Mouse (Mus musculus) ovary, adult 18-20 months (tissue): ENCODE results near the gene Klhl3.

Source experiments
- DNase-seq: peaks from one replicate; pipeline ENCODE4 v3.0.0; 2022; ENCODE audit warnings: low spot score, mixed read lengths

Gene Klhl3

GRCm38 (mm10) chr13:58023726-58024453 is 89.5 kb downstream of the Klhl3 start:
- no peak for DNase-seq

GRCm38 (mm10) chr13:58023001-58023560 is 90.3 kb downstream of the Klhl3 start:
- no peak for DNase-seq

- no peak for DNase-seq
Observed at GRCm38 (mm10) chr13:58020428-58020827, 93.0 kb downstream of the Klhl3 start.

GRCm38 (mm10) chr13:58017298-58017697 is 96.1 kb downstream of the Klhl3 start:
- no peak for DNase-seq

GRCm38 (mm10) chr13:58012067-58012925 is 101.1 kb downstream of the Klhl3 start:
- no peak for DNase-seq

- DNase-seq = no peak
Observed at GRCm38 (mm10) chr13:58011526-58011925, 101.9 kb downstream of the Klhl3 start.

- no peak for DNase-seq
Observed at GRCm38 (mm10) chr13:58010416-58010815, 103.0 kb downstream of the Klhl3 start.

GRCm38 (mm10) chr13:58009275-58009674 is 104.1 kb downstream of the Klhl3 start:
- DNase-seq = no peak

- no peak for DNase-seq
Observed at GRCm38 (mm10) chr13:58008038-58008364, 105.4 kb downstream of the Klhl3 start.

- DNase-seq = no peak
Observed at GRCm38 (mm10) chr13:58007256-58008037, 105.9 kb downstream of the Klhl3 start.

- DNase-seq = no peak
Observed at GRCm38 (mm10) chr13:58001792-58002191, 111.6 kb downstream of the Klhl3 start.

GRCm38 (mm10) chr13:57996536-57996935 is 116.9 kb downstream of the Klhl3 start:
- no peak for DNase-seq

GRCm38 (mm10) chr13:57995864-57996263 is 117.5 kb downstream of the Klhl3 start:
- DNase-seq = no peak

GRCm38 (mm10) chr13:57984637-57985036 is 128.8 kb downstream of the Klhl3 start:
- DNase-seq = no peak

- DNase-seq = no peak
Observed at GRCm38 (mm10) chr13:57984163-57984562, 129.2 kb downstream of the Klhl3 start.

- DNase-seq = no peak
Observed at GRCm38 (mm10) chr13:57983330-57983729, 130.1 kb downstream of the Klhl3 start.

- DNase-seq = no peak
Observed at GRCm38 (mm10) chr13:57982904-57983303, 130.5 kb downstream of the Klhl3 start.

GRCm38 (mm10) chr13:57980679-57981078 is 132.7 kb downstream of the Klhl3 start:
- DNase-seq = no peak

GRCm38 (mm10) chr13:57980071-57980470 is 133.3 kb downstream of the Klhl3 start:
- DNase-seq = no peak

- DNase-seq = no peak
Observed at GRCm38 (mm10) chr13:57978931-57979330, 134.5 kb downstream of the Klhl3 start.

GRCm38 (mm10) chr13:57977721-57978120 is 135.7 kb downstream of the Klhl3 start:
- no peak for DNase-seq

GRCm38 (mm10) chr13:57965658-57966057 is 147.7 kb downstream of the Klhl3 start:
- no peak for DNase-seq
